Mouse (Mus musculus) retina, postnatal 7 days (tissue): ENCODE data around the gene Impdh2.

ENCODE experiments used
- DNase-seq: peaks from one replicate; pipeline ENCODE4 v3.0.0-alpha.2; 2012; ENCODE audit warnings: low read depth, low spot score

Impdh2 gene

GRCm38 (mm10) chr9:108569381-108570206, 9.5 kb downstream of the Impdh2 start, which contains the start of gene Dalrd3:
Gene Dalrd3, plus strand, starts transcription at chr9:108569886.
- peak; percentile 76 for DNase-seq

- no peak for DNase-seq
These were observed 10.3 kb downstream of the Impdh2 start for GRCm38 (mm10) chr9:108570207-108570896.

GRCm38 (mm10) chr9:108571401-108571973, 11.4 kb downstream of the Impdh2 start:
- DNase-seq, result no peak

- no peak for DNase-seq
These were observed 12.2 kb downstream of the Impdh2 start for GRCm38 (mm10) chr9:108572321-108572720.

- peak; percentile 67 for DNase-seq
These were observed 13.9 kb downstream of the Impdh2 start for GRCm38 (mm10) chr9:108573774-108574690.

- DNase-seq, result no peak
These were observed 14.8 kb downstream of the Impdh2 start for GRCm38 (mm10) chr9:108574921-108575320.

- no peak for DNase-seq
These were observed 15.5 kb downstream of the Impdh2 start for GRCm38 (mm10) chr9:108575321-108576297.

- DNase-seq, result no peak
These were observed 16.9 kb downstream of the Impdh2 start for GRCm38 (mm10) chr9:108577025-108577424.

GRCm38 (mm10) chr9:108577934-108578544, 18.0 kb downstream of the Impdh2 start:
- no peak for DNase-seq

- DNase-seq, result peak; percentile 93
These were observed 18.7 kb downstream of the Impdh2 start, which contains the start of gene Wdr6 for GRCm38 (mm10) chr9:108578545-108579343. Gene Wdr6, minus strand, starts transcription at chr9:108578739.

- DNase-seq, result no peak
These were observed 19.2 kb downstream of the Impdh2 start for GRCm38 (mm10) chr9:108579344-108579690.

GRCm38 (mm10) chr9:108587571-108588180, 27.6 kb downstream of the Impdh2 start:
- DNase-seq, result peak; percentile 85

- DNase-seq, result no peak
These were observed 29.1 kb downstream of the Impdh2 start for GRCm38 (mm10) chr9:108589229-108589628.

- DNase-seq, result no peak
These were observed 31.4 kb downstream of the Impdh2 start for GRCm38 (mm10) chr9:108591462-108591861.

- no peak for DNase-seq
These were observed 34.3 kb downstream of the Impdh2 start for GRCm38 (mm10) chr9:108594354-108594753.

- DNase-seq, result peak; percentile 59
These were observed 37.1 kb downstream of the Impdh2 start, which contains the start of gene P4htm for GRCm38 (mm10) chr9:108596998-108597764. Gene P4htm, minus strand, starts transcription at chr9:108597667.

GRCm38 (mm10) chr9:108599021-108599566, 39.0 kb downstream of the Impdh2 start:
- DNase-seq, result no peak
